Mouse (Mus musculus) mouse embryonic stem cell (cell line): ENCODE measurements around the gene Tnfrsf14.

Experiments used
- in situ Hi-C, 2 experiments: fragments of 300-500 bp; cut with MboI; formaldehyde crosslinking; loops; 1 replicate in 1 of 2; 3 replicates in 1 of 2; pipeline ENCODE4 v1.14.3; 2019 to 2020; ENCODE audit warnings: low sequenced_read_pairs in 2 of 2, low pct_unique_long_range_greater_than_20kb in 1 of 2, mixed read lengths in 1 of 2; ENCODE audit not compliant: unreplicated experiment in 1 of 2

Tnfrsf14 gene

DNA sequence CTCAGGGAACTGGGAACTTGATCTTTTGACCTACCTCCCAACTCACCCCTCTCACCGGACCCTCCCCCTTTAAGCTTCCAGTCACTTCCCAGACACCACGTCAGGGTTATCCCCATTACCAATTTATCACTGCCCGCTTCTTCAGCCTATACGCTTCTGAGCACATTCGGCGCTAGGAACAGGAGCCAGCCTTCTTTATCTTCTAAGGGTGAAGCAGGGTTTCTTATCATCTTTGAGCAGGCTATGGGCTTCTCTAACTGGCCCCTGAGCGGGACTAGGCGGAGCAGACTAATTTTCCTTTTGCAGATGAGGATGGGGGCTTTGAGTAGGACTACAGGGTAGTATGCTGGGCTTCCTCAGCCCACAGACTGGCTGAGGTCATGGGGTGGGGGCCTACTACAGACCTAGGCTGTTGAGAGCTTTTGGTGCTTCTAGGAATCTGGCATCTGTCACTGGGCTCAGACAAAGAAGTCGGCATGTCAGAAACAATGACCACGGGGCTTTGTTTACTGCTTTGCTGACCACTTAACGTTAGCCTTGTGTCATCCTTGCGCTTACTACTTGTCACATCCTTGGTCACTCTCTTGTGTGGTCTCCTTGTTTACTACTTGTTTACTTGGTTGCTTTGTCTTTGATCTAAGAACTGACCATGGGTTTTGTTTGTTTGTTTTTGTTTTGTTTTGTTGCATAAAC, at the start of gene Tnfrsf14:
Gene Tnfrsf14, minus strand, starts transcription at position 169 of the 693 bp plus-strand sequence.
- in situ Hi-C loops = no loop called here

DNA sequence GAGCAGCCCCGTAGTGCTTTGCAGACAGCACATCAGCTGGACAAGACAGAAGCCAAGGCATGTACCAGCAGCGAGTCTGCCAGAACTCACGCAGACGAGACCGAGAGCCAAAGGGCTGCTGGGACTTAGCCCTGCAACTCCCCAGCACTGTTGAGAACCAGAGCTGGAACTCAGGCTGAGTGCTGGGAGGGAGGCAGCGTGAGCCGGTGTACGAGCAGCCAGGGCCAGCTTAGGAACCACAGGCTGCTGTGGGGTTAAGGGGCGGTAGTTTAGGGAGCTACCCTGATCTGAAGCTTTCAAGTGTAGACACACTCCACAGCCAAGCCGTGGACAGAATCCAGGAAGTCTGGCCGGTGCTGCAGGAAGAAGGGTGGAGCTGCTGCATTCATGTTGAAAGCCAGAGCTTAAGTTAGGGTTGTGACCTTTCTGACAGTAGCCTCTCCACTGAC, 45.8 kb upstream of the Tnfrsf14 start:
- in situ Hi-C loops = no loop called here

DNA sequence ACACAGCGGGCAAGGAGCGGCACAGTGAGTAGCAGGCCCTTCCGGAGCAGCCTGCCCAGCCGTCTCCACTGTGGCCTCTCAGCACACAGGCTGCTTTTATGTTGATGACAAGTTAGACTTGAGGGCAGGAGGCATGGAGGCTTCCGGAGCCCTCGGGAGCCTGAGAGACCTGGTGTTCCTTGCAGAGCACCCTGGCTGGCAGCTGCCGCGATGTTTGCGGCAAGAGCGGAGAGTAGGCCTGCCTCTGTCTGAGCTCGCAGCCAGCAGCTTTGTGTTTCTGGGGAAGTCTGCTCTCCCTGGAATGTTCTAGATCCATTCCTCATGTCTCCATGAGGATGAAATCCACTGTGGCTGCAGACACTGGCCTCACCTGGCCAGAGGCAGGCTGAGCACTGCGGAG, 44.2 kb upstream of the Tnfrsf14 start:
- in situ Hi-C loops = no loop called here

DNA sequence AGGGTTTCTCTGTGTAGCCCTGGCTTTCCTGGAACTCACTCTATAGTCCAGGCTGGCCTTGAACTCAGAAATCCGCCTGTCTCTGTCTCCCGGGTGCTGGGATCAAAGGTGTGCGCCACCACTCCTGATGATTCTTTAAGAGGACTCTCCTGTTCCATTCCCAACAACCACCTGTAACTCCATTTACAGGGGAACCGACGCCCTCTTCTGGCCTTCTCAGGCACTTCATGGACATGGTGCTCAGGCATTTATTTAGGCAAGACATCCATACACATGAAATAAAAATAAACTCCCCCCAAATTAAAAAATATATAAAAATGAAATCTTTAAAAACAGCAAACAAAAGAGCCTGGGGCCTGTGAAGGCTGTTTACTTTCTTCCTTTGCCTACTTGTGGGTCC, 38.8 kb upstream of the Tnfrsf14 start:
- in situ Hi-C loops = no loop called here

DNA sequence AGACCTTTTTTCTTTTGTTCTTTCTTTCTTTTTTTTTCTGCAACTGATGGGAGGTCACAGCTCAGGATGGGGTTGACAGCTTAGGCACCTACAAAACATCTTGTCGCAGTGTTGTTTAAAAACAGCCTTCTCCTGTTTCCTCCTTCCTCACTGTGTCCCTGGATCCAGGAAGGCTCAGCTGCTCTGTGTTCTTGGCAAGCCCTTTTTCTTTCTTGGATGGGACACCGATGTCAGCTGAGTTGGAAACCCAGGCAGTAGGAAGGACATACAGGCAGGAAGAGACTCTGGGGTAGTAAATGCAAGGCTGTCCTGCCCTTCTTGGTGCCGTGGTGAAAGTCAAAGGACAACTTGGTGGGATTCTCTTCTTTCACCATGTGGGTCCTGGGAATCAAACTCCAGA, 37.5 kb upstream of the Tnfrsf14 start:
- in situ Hi-C loops = no loop called here

DNA sequence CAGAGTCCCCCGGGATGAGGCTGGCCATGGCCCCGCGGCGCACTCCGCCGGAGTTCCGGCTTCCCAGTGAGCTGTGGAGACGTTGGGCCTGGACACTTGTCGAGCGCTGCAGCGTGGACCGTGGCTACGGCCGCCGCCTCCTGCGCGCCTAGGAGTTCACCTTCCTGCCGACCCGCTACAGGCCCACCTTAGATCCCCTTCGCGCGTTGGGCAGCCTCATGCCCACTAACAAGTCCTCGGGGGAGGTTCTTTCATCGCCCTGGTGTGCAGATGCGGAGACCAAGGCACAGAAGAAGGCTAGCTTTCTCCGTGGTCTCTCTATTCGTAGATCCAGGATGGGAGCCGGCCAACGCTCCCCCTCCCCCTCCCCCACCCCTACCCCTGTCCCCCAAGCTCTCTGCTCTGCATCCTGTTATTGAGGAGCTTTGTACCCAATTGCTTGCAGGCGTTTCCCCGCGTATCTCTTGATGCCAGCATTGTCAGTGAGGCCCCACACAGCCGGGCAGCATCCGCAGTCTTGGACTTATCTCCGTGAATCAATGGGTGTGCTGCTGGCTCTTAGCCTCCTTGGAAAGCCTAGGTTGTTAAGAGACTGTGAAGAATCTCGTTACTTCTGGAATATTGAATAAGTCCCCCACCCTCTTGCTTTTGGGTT, 36.3 kb upstream of the Tnfrsf14 start:
- in situ Hi-C loops = no loop called here

DNA sequence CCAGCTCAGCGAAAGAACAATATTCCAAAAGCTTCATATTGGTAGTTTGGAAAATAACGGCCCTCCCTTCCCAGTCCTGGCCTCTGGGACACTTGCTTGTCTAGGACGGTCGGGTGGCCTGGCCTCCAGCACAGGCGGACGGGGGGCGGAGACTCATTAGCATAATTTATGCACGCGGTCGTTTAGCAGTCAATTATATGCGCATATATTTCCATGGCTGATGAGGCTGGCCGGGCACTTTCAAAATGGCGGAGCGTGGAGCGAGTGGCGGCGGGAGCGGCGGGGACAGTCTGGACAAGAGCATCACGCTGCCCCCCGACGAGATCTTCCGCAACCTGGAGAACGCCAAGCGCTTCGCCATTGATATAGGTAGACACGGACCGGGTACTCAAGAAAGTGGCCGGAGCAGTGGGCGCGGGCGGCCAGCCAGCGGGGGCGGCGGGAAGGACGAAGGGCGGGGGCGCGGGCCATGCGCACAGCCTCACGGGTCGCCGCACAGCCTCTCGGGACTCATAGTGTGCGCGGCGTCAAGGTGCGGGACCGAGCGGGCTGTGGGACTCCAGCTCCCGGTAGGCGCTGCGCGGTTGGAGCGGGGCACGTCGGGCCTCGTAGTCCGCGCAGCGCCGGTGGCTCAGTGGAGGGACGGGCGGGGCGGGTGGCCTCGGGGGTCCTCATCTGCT, 35.7 kb upstream of the Tnfrsf14 start, which contains the start of gene Pank4:
Gene Pank4, plus strand, starts transcription at position 223 of the 680 bp plus-strand sequence.
- in situ Hi-C loops = no loop called here

DNA sequence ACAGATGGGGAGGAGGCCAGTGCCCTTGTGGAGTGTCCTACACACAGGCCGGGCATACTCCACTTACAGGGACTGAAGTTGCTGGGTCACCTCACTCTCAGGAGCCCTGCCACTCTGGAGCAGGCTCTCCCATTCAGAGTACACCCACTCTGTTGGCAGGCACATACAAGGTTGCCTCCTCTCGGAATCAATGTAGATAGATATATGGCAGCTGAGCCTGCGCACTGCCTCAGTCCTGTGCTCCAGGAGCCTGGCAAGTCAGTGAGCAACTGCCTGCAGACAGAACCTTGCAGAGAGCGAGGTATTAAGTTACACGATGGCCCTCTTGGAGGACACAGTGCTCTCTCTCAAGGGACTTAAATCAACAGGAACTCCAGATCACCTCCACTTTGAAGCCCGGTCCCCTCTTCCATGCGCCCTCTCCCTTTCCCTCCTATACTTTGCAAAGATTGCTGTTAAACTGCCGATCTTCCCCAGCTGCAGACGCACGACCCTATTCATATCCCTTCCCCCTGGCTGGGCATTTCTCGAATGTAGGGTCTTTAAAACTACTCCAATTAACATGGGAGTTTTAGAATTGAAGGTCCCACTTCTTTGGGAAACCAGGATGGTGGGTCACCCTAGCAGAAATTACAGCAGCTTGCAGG, 35.0 kb upstream of the Tnfrsf14 start:
- in situ Hi-C loops = no loop called here

DNA sequence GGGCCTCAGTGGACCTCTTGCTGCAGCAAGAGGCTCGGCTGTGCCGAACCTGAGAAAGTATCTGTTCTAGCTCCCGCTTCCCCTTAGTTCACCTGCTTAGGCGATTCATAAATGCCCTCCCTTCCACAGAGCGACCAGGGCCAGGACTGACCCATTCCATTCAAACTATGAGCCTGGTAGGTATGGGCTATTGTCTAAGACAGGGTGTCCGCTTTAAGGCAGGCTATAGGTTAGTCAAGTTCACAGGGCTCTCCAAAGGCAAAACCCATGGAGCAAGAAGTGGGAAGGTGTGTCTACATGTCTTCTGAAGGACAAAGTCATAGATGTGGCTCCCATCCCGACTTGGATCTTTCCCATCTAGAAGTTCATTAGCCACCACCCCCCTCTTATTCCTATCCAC, 34.3 kb upstream of the Tnfrsf14 start:
- in situ Hi-C loops = no loop called here

DNA sequence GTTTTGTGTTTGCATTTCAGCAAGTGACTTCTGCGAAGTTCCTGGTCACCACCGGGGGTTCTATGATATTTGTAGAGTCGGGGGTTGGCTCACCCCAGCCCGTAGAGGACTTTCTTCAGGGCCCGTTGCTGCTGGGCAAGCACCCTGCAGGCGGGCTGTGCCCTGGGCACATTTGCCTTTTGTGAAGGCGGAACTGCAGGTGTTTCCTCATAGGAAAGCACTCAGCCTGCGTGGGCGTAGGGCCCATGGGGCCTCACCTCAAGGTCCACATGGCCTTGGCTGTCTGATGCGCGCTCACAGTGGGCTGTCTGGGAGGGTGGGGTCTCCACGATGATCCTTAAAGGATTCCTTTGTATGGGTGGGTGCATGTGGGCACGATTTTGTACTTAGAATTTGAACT, 33.5 kb upstream of the Tnfrsf14 start:
- in situ Hi-C loops = no loop called here

DNA sequence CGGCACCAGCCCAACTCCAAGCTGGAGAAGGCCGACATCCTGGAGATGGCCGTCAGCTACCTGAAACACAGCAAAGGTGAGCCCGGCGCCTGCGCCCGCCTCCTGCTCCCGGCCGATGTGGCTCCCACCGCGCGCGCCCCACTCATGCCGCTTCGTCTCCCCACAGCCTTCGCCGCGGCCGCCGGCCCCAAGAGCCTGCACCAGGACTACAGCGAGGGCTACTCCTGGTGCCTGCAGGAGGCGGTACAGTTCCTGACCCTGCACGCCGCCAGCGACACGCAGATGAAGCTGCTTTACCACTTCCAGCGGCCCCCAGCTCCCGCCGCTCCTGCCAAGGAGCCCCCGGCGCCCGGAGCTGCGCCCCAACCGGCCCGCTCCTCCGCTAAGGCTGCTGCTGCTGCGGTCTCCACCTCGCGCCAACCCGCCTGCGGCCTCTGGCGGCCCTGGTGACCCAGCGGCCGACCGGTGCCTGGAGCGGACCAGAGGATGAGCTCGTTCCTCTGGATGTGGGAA, 32.9 kb upstream of the Tnfrsf14 start:
- in situ Hi-C loops = no loop called here

DNA sequence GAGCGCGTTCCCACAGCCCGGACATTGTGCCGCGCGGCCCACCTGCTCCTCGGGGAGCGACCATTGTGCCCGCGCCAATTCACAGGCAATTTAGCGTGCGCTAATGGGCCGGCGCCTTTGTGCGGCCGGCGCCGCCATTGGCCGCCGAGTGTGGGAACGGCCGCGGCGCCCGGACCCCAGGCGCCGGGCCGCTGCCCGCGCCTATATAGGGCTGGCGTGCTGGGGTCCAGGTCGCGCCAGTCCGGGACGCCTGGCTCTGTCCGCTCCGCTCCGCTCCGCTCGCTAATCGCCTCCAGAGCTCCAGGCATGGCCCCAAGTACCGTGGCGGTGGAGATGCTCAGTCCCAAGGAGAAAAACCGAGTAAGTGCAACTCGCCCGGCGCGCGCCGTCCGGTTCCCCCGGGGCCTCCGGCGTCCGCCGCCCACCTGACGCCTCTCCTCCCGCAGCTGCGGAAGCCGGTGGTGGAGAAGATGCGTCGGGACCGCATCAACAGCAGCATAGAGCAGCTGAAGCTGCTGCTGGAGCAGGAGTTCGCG, 32.4 kb upstream of the Tnfrsf14 start, which contains the start of gene Hes5:
Gene Hes5, plus strand, starts transcription at position 234 of the 536 bp plus-strand sequence.
- in situ Hi-C loops = no loop called here

DNA sequence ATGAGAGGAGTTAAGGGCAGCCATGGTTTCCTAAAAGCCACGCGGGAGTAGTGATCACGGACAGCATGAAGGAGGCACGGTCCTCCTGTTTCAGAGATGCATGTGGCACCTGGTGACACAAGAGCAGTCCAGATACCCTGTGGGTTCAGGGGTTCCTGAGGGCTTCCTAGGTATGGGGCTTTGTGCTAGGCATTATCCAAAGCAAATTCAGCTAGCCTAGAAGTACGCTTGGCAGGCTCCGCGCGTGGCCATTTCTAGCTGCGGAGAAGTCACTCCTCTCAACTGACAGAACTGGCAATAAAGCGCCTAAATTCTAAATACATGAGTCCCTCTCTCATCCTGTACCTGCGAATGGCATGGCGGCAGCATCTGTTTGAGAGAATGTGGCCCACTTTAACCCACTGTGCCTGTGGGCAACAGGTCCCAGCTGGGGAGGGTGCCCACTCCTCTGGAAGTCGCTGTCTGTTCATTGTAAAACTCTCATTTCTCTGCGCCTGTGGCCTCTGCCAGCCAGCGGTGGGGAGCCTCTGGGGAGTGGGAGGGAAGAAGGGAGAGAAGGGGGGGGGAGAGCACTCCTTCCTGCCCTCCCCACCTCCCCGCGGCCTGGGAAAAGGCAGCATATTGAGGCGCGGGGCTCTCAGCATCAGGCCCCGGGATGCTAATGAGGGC, 31.8 kb upstream of the Tnfrsf14 start:
- in situ Hi-C loops = no loop called here

DNA sequence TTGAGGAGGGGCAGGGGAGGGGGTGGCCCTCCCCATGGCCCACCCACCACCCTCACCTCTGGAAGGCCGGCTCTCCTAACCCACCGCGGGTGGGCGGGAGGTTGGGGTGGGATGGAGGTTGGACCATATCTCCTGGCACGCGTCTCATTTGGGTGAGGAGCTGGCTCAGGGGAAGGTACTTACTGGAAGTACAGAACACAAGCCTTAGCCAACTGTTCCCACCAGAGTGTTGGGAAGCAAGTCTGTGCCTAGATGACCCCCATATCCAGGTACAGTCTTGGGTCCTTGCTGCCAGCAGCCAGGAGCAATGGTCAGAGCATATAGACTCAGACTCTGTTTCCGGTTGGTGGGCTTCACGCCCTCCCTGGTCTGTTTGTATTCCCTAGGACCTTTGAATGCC, 30.3 kb upstream of the Tnfrsf14 start:
- in situ Hi-C loops = no loop called here

DNA sequence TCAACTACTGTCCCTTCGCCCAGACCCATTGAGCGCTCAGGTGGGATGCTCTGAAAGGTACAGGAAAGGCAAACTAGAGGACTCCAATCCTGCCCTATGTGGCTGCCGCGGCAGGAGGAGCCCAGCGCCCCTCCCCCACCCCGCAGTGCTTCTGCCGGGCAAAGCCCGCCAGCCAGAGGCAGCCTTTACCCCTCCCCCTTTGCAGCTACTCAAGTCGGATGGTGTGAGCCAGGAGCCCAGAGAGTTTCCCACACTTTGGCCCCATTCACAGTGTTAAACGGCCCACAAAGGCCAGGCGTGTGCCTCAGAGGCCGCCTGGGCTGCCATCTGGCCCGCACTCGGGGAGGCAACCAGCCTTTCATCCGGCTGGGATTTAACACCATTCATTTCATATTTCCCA, 29.8 kb upstream of the Tnfrsf14 start:
- in situ Hi-C loops = no loop called here

DNA sequence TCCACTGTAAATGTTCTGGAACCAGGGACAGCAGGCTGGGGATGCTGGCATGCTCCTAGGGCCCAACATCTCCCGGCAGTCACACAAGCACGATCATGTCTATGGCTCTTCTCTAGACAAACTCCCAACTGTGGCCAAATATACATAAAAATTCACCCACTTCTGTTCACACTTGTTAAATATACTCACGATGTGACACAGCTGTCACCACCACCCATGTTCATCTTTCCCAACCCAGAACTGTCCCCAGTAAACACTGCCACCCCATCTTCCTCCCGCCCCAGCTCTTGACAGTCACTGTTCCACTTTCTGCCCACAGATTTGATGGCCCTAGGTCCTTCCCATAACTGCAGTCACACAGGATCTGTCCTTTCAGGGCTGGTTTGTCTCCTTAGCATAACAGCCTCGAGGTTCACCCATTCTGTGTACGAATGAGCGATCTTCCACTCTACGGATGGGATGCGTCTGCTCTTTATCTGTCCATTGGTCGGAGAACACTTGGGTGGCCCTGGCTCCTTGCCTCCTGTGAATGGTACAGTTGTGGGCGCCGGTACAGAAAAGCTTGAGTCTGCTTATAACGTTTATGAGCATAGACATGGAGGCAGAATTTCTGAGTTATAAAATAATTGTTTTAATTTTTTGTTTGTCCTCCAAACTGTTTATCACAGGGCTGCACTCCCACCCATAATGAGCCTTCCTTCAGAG, 29.1 kb upstream of the Tnfrsf14 start:
- in situ Hi-C loops = no loop called here

DNA sequence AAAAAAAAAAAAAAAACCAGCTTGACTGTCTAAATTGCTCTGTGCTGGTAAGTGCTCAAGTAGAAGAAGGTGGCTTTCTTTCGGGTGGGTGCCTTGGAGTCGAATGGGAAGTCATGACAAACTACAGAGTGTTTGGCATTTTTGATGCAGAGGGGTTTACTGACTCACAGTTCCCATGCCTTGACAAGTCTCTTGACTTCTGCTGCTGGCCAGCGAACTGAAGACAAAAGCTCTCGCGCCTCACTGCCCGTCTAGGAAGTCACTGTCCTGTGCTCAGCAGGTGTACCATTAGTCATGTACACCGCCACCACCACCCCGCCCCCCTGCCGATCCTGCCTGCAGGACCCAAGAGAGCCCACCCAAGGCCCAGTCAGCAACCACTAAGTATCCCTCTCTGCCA, 28.2 kb upstream of the Tnfrsf14 start:
- in situ Hi-C loops = no loop called here
